Mouse (Mus musculus) stomach, postnatal 0 days (tissue): ENCODE results near the gene Appl1.

Experiments
- CTCF ChIP-seq: IDR thresholded peaks from 2 replicates; pipeline ENCODE4 v1.5.1; 2016; ENCODE audit warnings: antibody characterized with exemption, low read depth, mild to moderate bottlenecking, moderate library complexity
- EP300 ChIP-seq: optimal IDR thresholded peaks from 2 replicates; pipeline ENCODE3; 2016; ENCODE audit warnings: antibody characterized with exemption

GRCm38 (mm10) chr14:26993427-26993826 is 22.4 kb upstream of the Appl1 start:
- TF ChIP-seq CTCF = no peak
- TF ChIP-seq EP300 = no peak
